Mouse (Mus musculus) right cerebral cortex, adult 18-20 months (tissue): ENCODE measurements around the gene Nacad.

Experiments
- DNase-seq: peaks from one replicate; pipeline ENCODE4 v3.0.0; 2022; ENCODE audit warnings: mixed read lengths

Gene Nacad

DNA sequence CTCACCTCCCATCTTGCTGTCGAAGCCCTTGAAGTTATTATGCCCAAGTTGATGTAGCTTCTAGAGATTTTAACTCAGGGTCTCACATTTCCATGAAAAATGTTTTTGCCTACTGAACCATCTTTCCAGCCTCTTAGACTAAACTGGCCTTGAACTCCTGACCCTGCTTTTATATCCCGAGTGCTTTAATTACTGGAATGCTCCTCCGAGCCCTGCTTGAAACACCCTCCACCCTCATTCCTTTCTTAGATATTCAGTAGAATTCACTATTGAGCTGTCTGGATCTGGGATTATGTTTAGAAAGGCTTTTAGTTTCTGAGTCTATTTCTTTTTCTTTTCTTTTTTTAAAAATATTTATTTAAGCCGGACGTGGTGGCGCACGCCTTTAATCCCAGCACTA is 26.5 kb downstream of the Nacad start:
- no peak for DNase-seq

DNA sequence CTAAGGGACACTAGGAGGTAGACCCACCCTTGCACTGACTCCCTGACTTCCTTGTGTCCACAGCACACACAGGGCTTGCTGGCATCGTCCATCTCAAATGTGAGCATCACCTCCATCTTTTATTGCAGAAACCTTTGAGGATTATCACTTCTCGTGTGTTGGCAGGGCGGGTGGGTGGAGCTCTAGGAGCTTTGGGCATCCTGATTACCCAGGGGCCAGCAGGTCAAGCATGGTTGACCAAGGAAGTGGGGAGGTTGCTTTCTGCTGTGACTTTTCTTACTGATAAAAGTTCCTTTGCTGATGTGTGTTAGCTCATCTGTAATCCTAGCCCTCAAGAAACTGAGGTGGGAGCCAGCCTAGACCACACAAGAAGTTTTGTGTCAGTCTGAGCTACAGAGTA is 29.7 kb downstream of the Nacad start:
- no peak for DNase-seq

DNA sequence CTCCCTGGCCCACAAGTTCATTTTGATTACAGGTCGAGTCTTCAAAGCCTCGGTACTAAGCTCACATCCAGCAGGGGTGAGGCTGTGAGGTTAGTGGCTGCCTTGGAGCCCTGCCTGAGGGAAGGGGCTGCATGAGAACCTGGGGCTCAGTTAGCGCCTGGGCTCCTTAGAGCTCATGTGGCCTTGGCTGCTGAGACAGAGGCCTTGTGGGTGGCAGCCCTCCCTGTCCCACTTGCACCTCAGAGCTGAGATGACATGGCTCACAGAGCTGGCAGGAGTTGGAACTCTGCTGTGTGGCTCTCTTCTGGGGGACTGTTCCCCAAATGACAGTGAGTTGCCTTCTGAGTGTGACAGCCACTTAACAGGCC is 36.5 kb downstream of the Nacad start:
- DNase-seq = no peak

GRCm38 (mm10) chr11:6568584-6569409 is 37.1 kb downstream of the Nacad start:
- peak; percentile 74 for DNase-seq

DNA sequence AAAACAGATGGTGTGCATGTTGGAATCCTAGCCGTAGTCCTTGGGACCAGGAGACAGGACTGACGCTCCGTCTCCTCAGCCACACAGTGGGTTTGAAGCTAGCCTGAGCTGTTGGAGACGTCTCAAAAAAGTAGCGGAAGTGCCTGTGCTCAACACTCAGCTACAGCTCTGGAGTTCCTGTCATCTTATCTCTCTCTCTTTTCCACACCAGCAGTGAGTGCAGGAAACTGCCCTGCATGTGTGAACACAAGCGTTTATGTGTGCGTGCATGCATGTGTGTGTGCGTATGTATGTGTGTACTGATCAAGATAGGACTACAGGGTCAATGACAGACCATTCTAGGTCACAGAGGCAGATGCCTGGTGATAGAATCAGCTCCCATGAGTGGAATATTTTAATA is 37.9 kb downstream of the Nacad start:
- no peak for DNase-seq

GRCm38 (mm10) chr11:6566496-6566895 is 39.4 kb downstream of the Nacad start:
- DNase-seq = no peak

- no peak for DNase-seq
Observed at GRCm38 (mm10) chr11:6563201-6563600, 42.7 kb downstream of the Nacad start.

DNA sequence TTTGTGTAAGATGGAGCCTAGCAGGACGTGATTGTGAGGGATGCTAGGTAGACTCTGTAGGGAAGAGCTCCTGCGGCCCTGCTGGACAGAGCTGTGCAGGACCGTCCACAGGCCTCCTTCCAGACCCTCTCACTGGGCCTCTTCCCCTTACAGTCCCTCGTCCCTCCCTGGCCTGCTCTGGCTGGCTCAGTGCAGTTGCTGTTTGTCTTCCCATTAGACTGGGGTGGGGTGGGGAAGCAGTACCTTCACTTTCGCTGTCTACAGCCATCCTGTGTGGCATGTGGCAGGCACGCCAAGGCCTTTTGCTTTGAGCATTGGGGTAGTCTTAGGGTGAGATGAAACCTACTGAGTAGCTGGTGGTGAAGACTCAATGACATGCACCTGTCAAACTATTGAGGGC is 43.5 kb downstream of the Nacad start:
- no peak for DNase-seq

DNA sequence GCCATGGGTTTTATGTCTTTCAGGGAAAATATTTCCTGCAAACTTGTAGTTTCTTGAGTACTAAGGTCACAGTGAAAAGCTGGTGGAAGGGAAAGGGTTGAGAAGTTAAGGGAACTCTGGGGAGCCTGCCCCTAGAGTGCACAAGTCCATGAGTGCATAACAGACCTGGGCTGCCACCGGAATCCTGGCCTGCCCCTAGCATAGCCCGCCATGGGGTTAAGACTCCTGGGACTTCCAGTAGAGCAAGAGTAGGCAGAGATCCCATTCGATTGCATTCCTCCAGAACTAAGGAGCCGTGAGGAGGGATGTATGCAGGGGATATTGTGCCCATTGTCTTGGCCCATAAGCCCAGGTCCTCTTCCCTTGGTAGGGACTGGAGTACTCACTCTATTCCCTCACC is 44.4 kb downstream of the Nacad start:
- DNase-seq = no peak

DNA sequence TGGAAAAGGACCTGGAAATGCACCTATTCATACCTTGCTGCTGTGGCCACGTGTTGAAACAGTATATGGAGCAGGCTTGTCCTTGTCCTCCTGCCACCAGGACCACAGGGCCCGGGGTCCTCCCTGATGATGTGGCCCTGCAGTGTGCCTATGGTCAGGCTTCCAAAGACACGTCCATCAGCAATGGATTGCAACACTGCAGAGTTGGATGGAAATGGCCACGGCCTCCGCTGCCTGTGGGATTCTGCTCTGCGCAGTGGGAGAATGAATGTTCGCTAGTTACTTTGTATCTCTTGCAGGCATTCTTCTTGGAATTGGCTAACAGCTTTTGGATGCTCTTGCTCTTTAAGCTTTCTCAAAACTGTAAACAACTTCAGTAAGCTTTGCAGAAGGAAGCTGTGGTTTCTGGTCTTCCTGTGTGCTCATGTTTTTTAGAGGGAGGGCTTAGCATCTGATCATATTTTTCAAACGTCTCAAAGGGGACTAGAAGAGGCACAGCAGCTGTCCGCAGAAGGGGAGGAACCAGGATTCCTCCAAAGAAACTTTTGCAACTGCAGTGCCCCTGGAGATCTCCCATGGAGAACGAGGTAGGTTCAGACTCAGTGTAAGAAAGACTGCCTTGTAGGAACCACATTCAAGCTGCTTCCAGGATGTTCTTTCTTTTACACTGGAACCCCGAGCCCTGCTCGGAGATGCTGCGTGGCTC is 45.0 kb downstream of the Nacad start:
- no peak for DNase-seq

GRCm38 (mm10) chr11:6559996-6560395 is 45.9 kb downstream of the Nacad start:
- DNase-seq = no peak

DNA sequence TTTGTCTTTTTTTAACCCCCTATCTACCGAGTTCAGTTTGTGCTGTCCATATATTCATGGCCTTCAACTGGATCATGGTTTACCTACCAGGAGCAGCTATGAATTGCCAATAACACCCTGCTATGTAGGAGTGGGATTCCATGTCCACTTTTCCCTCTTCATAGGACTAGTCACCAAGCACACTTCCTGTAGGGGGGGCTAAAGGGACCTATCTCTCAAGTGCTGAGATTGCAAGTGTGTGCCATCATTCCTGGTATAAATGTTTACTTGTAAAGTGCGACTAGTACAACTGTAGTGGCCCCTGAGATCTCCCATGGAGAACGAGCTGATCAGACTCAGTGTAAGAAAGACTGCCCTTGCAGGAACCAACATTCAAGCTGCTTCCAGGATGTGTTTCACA is 47.6 kb downstream of the Nacad start:
- DNase-seq = no peak

DNA sequence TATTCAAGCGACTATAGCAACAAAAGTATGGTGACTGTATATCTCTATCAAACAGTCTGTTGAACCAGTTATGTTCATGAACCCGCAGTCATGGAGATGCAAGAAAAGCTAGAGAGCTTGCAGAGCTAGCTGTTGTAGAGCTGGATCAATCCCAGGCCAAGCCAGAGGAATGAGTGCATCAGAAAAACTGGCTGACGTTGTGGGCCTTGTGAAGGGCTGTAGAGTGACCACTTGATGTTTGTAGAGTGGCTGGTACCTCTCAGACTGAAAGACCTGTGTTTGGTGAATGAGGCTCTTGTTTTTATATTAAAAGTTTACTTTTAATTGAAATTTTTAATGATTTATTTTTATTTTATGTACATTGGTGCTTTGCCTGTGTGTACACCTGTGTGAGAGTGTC is 55.7 kb downstream of the Nacad start:
- no peak for DNase-seq

- no peak for DNase-seq
Observed at GRCm38 (mm10) chr11:6549770-6550169, 56.1 kb downstream of the Nacad start.
